ENCODE assay signal across 27 mouse cellular contexts in genomic region chrX:56708592-56709370, GRCm38 (mm10). TPM values are rescaled to one million over a fixed set of nuclear protein-coding genes. Genes with fewer than 3 reads are reported as not detected.
DNase-seq lines count a peak whose midpoint lies in the region; ATAC-seq and TF ChIP-seq lines count a peak whose summit lies in the region.
"Had no signal": no experiment of that assay in that cellular context is flagged by ENCODE, and none has a peak within 500 bp of the region (broad histone marks: within the 10 kb centered on the region; RNA-seq: fewer than 3 reads in every experiment).

No protein-coding gene starts in this region.

- 67% methylated on average over 6 of the region's 6 CpGs for WGBS in liver, adult 2 months
- WGBS in lung, embryonic 15.5 days, result 46% methylated on average over 6 of the region's 6 CpGs
- 50% methylated on average over 6 of the region's 6 CpGs for WGBS in lung, postnatal 0 days

- no peaks in the 10 kb centered on the region for H3K79me2 ChIP-seq in liver, adult 2 months (ENCODE audit: control insufficient read depth, insufficient read depth, low read length)

- peak; percentile 56 for TF ChIP-seq EP300 in lung, postnatal 0 days (IDR thresholded peaks at IDR 0.05)

- H3K4me1 ChIP-seq in liver, adult 2 months (ENCODE audit: control insufficient read depth, insufficient read depth, low read length), result no peaks in the 10 kb centered on the region
- H3K4me1 ChIP-seq in lung, embryonic 15.5 days, result no peaks in the 10 kb centered on the region
- no peaks in the 10 kb centered on the region for H3K4me1 ChIP-seq in lung, postnatal 0 days (ENCODE audit: insufficient read depth, low read depth, low read length)
- H3K4me1 ChIP-seq: embryonic facial prominence, embryonic 13.5 days; embryonic facial prominence, embryonic 15.5 days; forebrain, embryonic 10.5 days; forebrain, embryonic 12.5 days had no signal

- peak; percentile 83 for ATAC-seq in lung, embryonic 15.5 days (ENCODE audit: borderline replicate concordance, extremely low read depth, low FRiP score, low TSS enrichment)
- peak; percentile 80 for ATAC-seq in lung, postnatal 0 days
- ATAC-seq: CD4-positive, CD25-positive, alpha-beta regulatory T cell, adult 4 months; forebrain, embryonic 14.5 days had no signal

- no peak overlapping the region for H3K27ac ChIP-seq in liver, adult 2 months (replicated peaks; ENCODE audit: insufficient read depth, low read depth, low read length)
- H3K27ac ChIP-seq in lung, embryonic 15.5 days, result peak overlapping the region; percentile 58
- peak overlapping the region; percentile 26; the same call in 1 of the 2 replicates for H3K27ac ChIP-seq in lung, postnatal 0 days (ENCODE audit: low read length)
- H3K27ac ChIP-seq: embryonic facial prominence, embryonic 13.5 days; embryonic facial prominence, embryonic 15.5 days; forebrain, embryonic 10.5 days; forebrain, embryonic 12.5 days had no signal

- no peak overlapping the region for H3K4me3 ChIP-seq in liver, adult 2 months (ENCODE audit: insufficient read depth, low read depth, low read length)
- H3K4me3 ChIP-seq in lung, embryonic 15.5 days, result no peak overlapping the region
- H3K4me3 ChIP-seq in lung, postnatal 0 days (ENCODE audit: low read depth, low read length), result no peak overlapping the region
- H3K4me3 ChIP-seq: embryonic facial prominence, embryonic 13.5 days; embryonic facial prominence, embryonic 15.5 days; erythroblast, embryonic 14.5 days; forebrain, embryonic 10.5 days; forebrain, embryonic 12.5 days had no signal

- no peaks in the 10 kb centered on the region for H3K36me3 ChIP-seq in liver, adult 2 months (ENCODE audit: control insufficient read depth, insufficient read depth, low read length)
- H3K36me3 ChIP-seq in lung, embryonic 15.5 days, result no peaks in the 10 kb centered on the region
- H3K36me3 ChIP-seq in lung, postnatal 0 days (ENCODE audit: insufficient read depth, low read length), result no peaks in the 10 kb centered on the region
- H3K36me3 ChIP-seq: embryonic facial prominence, embryonic 13.5 days; embryonic facial prominence, embryonic 15.5 days; forebrain, embryonic 10.5 days; forebrain, embryonic 12.5 days; G1E had no signal

- no peaks in the 10 kb centered on the region for H3K27me3 ChIP-seq in liver, adult 2 months (ENCODE audit: control insufficient read depth, insufficient read depth, low read length)
- H3K27me3 ChIP-seq in lung, embryonic 15.5 days, result no peaks in the 10 kb centered on the region
- H3K27me3 ChIP-seq in lung, postnatal 0 days (replicated peaks; ENCODE audit: insufficient read depth, low read length), result no peaks in the 10 kb centered on the region
- H3K27me3 ChIP-seq: CH12.LX; embryonic facial prominence, embryonic 13.5 days; embryonic facial prominence, embryonic 15.5 days; forebrain, embryonic 12.5 days had no signal

- no peaks in the 10 kb centered on the region for H3K9me3 ChIP-seq in lung, embryonic 15.5 days
- H3K9me3 ChIP-seq in lung, postnatal 0 days (ENCODE audit: low read length), result no peaks in the 10 kb centered on the region
- H3K9me3 ChIP-seq: embryonic facial prominence, embryonic 13.5 days; embryonic facial prominence, embryonic 15.5 days; forebrain, embryonic 10.5 days; forebrain, embryonic 12.5 days; G1E had no signal

- no peak for TF ChIP-seq POLR2A in liver, adult 2 months (IDR thresholded peaks at IDR 0.05; ENCODE audit: extremely low read depth, insufficient read depth, low read length)

- DNase-seq in liver, adult 2 months (ENCODE audit: extremely low read depth, low read depth, low spot score), result peak; percentile 0
- no peak for DNase-seq in liver
- no peak for DNase-seq in lung, postnatal 4 days
- peak; percentile 81 for DNase-seq in lung, postnatal 0 days (ENCODE audit: low spot score)
- no peak for DNase-seq in lung, postnatal 14 days
- DNase-seq in Muller cell, postnatal 12 days (ENCODE audit: inconsistent ontology term), result peak; percentile 22
- DNase-seq: adrenal gland, adult 2 months; adrenal gland, postnatal 10 days; adrenal gland, postnatal 25 days; B cell, adult 2 months; cerebellum, adult 11 months; cerebellum, adult 18-20 months; cerebellum, adult 8-10 months; cerebellum, adult 9-11 months; cerebellum, postnatal 14 days; cerebellum, postnatal 36 days; embryo, embryonic 11 days had no signal

- TF ChIP-seq CTCF in liver, adult 2 months (IDR thresholded peaks at IDR 0.05; ENCODE audit: low read depth, low read length), result no peak
- TF ChIP-seq CTCF in lung, postnatal 0 days (IDR thresholded peaks at IDR 0.05), result no peak

- no peak overlapping the region for H3K9ac ChIP-seq in liver, adult 2 months (ENCODE audit: low read depth, low read length)
- no peak overlapping the region for H3K9ac ChIP-seq in lung, embryonic 15.5 days
- H3K9ac ChIP-seq in lung, postnatal 0 days (replicated peaks; ENCODE audit: low read depth), result no peak overlapping the region
- H3K9ac ChIP-seq: embryonic facial prominence, embryonic 13.5 days; embryonic facial prominence, embryonic 15.5 days; forebrain, embryonic 12.5 days had no signal

- H3K4me2 ChIP-seq in lung, embryonic 15.5 days, result no peak overlapping the region
- no peak overlapping the region for H3K4me2 ChIP-seq in lung, postnatal 0 days (replicated peaks; ENCODE audit: low read depth, low read length)
- H3K4me2 ChIP-seq: embryonic facial prominence, embryonic 13.5 days; embryonic facial prominence, embryonic 15.5 days; forebrain, embryonic 12.5 days had no signal

RNA-seq across cellular contexts. Expression of gene Fhl1, which starts 22.8 kb away (rescaled TPM):
- total RNA-seq in liver, adult 2 months (2014; rRNA removed), result 7.2 and 8.5 TPM in 2 replicates
- polyA plus RNA-seq in liver, adult 2 months (2012; rRNA removed), result 6.6 and 7.0 TPM in 2 replicates
- 366 and 418 TPM in 2 replicates for polyA plus RNA-seq in lung, embryonic 15.5 days (2015; fragmentation: Nextera tagmentation; extraction: Ambion mirVana)
- 982 and 1,058 TPM in 2 replicates for polyA plus RNA-seq in lung, postnatal 0 days (2015; fragmentation: Nextera tagmentation; extraction: Ambion mirVana)
- total RNA-seq: CH12.LX had no signal
- polyA plus RNA-seq: CD4-positive, CD25-positive, alpha-beta regulatory T cell, adult 4 months; G1E had no signal

Comparison
In these comparisons a context has a peak if more than half of its experiments do, and no peak if none do; other contexts are left out.
1. DNase-seq: peak in liver, adult 2 months (single experiment), lung, postnatal 0 days (single experiment) and Muller cell, postnatal 12 days (single experiment); none in liver (single experiment), lung, postnatal 4 days (0 of 2) and lung, postnatal 14 days (single experiment).
2. RNA of gene Fhl1, which starts 22.8 kb away (polyA plus RNA-seq): 982 to 1,058 TPM in lung, postnatal 0 days and 366 to 418 TPM in lung, embryonic 15.5 days; 6.6 to 7.0 TPM in liver, adult 2 months; every median in the first group is over 10 times any median in the second.